Mouse (Mus musculus) megakaryocyte, embryonic 14.5 days (primary cell): ENCODE data around the gene Mcu. TPM values are rescaled to one million over a fixed set of nuclear protein-coding genes. Genes with fewer than 3 reads are reported as not detected.

Experiments
- H3K27me3 ChIP-seq: replicated peaks from 2 replicates; pipeline ENCODE3; 2012; ENCODE audit warnings: inconsistent platforms
- H3K36me3 ChIP-seq: replicated peaks from 2 replicates; pipeline ENCODE3; 2012; ENCODE audit warnings: low read length, inconsistent platforms, mixed read lengths
- H3K4me1 ChIP-seq: 2 replicates; pipeline ENCODE4 v1.6.1; 2012; ENCODE audit warnings: inconsistent platforms
- H3K4me3 ChIP-seq: replicated peaks from 2 replicates; pipeline ENCODE3; 2012; ENCODE audit warnings: moderate library complexity, mild to moderate bottlenecking, inconsistent platforms
- H3K9me3 ChIP-seq: 2 replicates; pipeline ENCODE4 v1.6.1; 2012; ENCODE audit warnings: inconsistent platforms
- FLI1 ChIP-seq: IDR thresholded peaks from 2 replicates; pipeline ENCODE4 v1.6.1; 2012; ENCODE audit warnings: low read length, inconsistent platforms, mixed read lengths
- GATA1 ChIP-seq: IDR thresholded peaks from 3 replicates; pipeline ENCODE4 v1.6.1; 2012; ENCODE audit warnings: mixed read lengths, low read length, inconsistent platforms, borderline replicate concordance
- polyA plus RNA-seq: library from polyadenylated mRNA; stranded (reverse); fragments of >175 nt; gene quantifications from 2 replicates; pipeline ENCODE4 v1.2.3, GENCODE M21; 2012; ENCODE audit warnings: low replicate concordance; ENCODE audit not compliant: insufficient read depth

Mcu gene
- polyA plus RNA-seq, 1 experiment = 38.7 TPM

DNA sequence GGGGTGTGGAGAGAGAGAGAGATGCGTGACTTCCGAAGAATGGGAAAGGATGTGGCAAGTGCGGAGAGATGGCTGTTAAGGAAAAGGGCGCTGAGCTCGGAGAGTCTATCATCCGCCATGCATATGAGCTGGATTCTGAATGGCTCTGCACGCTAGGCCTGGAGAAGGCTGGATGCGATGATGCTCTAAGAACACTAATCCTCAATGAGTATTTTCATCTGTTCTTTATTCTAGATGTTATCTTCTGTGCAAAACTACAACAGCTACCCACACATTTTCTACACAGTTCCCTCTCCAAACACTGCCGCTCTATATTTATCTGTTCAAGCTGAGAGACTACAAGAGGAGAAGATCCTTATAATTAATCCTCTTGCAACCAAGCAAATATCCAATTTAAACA, 25.9 kb downstream of the Mcu start:
- TF ChIP-seq FLI1 (no peak), GATA1 (no peak)
- Histone ChIP-seq H3K36me3 (peaks cover 76% of the 10 kb centered on the region), H3K4me3 (peak overlapping the region; percentile 75), H3K9me3 (no peaks in the 10 kb centered on the region), H3K27me3 (no peaks in the 10 kb centered on the region), H3K4me1 (peaks cover 98% of the 10 kb centered on the region)

DNA sequence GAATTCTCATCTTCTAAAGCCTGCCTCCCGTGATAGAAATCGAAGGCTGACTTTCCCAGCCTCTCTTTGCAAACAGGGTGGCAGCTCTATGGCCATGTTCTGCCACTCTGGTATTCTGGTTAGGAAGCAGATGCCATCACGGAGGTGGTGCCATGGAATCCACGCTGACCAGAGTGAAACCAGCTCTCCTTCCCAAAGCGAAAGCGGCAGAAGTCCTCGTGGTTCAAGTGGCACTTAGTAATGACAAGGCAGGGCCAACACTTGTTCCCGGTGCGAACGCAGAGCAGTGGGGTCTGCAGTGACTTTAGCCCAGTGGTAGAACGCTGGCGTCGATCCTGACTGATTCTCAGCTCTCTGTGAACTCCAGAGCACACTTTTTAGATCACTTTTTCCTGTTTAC, 26.6 kb downstream of the Mcu start:
- Histone ChIP-seq H3K4me1 (peaks cover 100% of the 10 kb centered on the region), H3K9me3 (no peaks in the 10 kb centered on the region), H3K27me3 (no peaks in the 10 kb centered on the region), H3K4me3 (peak overlapping the region; percentile 90), H3K36me3 (peaks cover 78% of the 10 kb centered on the region)
- TF ChIP-seq FLI1 (no peak), GATA1 (no peak)

DNA sequence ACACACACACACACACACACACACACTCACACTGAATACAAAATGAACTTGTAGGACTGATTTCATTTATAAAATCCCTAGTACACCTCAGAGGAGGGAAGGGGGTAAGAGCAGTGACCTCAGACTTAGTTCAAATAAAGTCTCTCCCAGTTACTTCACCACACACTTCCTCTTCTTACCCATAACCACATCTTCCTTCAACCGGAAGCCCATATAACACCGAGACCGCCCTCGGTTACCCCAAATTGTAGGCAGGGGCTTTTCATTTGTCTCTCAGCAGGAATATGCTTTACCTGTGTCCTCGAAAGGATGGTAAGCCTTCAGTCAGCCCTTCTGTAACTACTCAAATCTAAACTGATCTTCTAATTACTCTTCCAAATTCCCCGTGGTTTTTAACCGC, 27.1 kb downstream of the Mcu start:
- peaks cover 100% of the 10 kb centered on the region for H3K4me1 ChIP-seq
- TF ChIP-seq FLI1 = no peak
- no peak for TF ChIP-seq GATA1
- peak overlapping the region; percentile 90 for H3K4me3 ChIP-seq
- H3K36me3 ChIP-seq = peaks cover 76% of the 10 kb centered on the region
- no peaks in the 10 kb centered on the region for H3K9me3 ChIP-seq
- H3K27me3 ChIP-seq = no peaks in the 10 kb centered on the region

DNA sequence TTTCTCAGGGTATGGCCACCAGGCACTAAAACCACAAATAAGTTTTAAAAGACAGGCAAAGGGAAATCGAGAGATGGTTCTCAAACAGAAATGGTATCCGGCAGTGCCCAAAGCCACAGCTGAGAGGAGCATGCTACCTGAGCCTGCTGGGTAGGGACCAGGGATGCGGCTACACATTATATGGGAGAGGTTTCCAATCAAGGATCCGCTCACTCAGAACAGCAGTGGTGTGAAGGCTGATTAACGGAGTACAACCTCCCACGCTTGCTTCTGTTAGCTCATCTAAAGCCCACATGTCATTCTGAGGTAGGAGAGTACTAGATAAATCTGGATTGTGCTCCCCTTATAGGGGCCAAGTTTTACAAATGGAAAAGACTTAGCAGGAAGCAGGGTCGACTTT, 28.4 kb downstream of the Mcu start:
- TF ChIP-seq FLI1 (no peak), GATA1 (no peak)
- H3K4me3 ChIP-seq = peak overlapping the region; percentile 28
- peaks cover 100% of the 10 kb centered on the region for H3K4me1 ChIP-seq
- no peaks in the 10 kb centered on the region for H3K27me3 ChIP-seq
- no peaks in the 10 kb centered on the region for H3K9me3 ChIP-seq
- peaks cover 75% of the 10 kb centered on the region for H3K36me3 ChIP-seq

DNA sequence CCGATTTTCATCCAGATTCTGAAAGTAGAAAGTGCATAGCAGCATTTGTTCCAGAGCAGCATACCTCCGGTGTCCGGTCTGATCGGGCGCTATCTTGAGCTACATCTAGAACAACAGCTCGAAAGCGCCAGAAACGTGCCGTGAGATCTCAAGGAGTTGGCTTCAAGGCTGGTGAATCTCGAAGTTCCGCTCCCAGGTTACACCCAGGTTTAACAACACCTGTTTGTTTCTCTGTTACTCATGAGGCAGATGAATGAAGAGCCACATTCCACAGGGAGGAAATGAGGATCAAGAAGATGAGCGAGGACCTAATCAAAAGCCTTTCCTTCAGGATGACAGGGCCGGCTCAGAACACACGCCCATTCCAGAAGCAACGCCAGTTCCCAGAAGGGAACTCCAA, 29.7 kb downstream of the Mcu start:
- TF ChIP-seq FLI1 (no peak), GATA1 (no peak)
- no peaks in the 10 kb centered on the region for H3K9me3 ChIP-seq
- H3K36me3 ChIP-seq = peaks cover 73% of the 10 kb centered on the region
- H3K27me3 ChIP-seq = no peaks in the 10 kb centered on the region
- H3K4me3 ChIP-seq = no peak overlapping the region
- peaks cover 100% of the 10 kb centered on the region for H3K4me1 ChIP-seq

DNA sequence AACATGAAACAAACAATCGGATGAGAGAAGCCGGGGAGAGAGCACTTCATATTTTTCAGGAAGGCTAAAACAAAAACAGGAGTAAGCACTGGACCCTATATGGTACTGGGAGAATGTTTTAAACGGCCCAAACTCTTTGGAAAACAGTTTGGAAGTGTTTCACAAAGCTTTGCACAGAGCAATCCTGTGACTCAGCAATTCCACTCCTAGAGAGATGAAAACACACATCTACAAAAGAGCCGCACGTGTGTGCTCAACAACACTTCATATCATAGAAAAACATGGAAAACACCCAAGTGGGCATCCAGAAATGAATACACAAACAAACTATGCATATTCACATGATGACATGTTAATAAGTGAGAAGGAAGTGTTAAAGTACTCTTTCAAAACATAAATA, 30.9 kb downstream of the Mcu start:
- Histone ChIP-seq H3K9me3 (no peaks in the 10 kb centered on the region), H3K4me3 (no peak overlapping the region), H3K4me1 (peaks cover 100% of the 10 kb centered on the region), H3K27me3 (no peaks in the 10 kb centered on the region), H3K36me3 (peaks cover 79% of the 10 kb centered on the region)
- TF ChIP-seq GATA1 (no peak), FLI1 (no peak)

DNA sequence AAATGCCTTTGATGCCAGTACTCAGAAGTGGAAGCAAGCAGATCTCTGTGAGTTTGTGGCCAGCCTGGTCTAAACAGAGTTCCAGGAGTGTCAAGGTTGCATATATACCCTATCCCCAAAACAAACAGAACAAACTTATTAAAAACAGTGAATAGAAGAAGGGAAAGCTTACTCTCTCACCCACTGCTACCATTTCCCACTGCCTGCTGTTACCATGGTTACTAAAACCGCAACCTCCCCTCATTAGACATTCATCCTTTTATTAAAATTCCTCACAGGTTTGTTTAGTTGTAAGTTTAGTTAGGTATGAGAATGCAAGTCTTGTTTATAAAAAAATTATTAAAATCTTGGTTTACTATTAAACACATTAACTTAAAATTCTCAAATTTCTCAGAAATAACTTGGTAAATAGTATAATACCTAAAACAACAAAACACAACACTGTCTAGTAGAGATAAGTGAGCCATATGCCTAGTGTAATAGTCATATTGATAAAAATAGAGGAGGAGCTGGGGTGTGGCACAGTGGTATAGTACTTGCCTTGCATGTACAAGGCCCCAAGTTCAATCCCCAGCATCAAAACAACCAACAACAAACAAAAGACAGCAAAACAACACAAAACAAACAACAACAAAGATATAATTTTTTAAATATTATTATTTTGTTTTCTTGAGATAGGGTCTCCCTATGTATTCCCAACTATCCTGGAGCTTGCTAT, 34.5 kb downstream of the Mcu start:
- Histone ChIP-seq H3K4me1 (peaks cover 98% of the 10 kb centered on the region), H3K27me3 (no peaks in the 10 kb centered on the region), H3K9me3 (no peaks in the 10 kb centered on the region), H3K4me3 (no peak overlapping the region), H3K36me3 (peaks cover 51% of the 10 kb centered on the region)
- TF ChIP-seq FLI1 = no peak
- TF ChIP-seq GATA1 = no peak

DNA sequence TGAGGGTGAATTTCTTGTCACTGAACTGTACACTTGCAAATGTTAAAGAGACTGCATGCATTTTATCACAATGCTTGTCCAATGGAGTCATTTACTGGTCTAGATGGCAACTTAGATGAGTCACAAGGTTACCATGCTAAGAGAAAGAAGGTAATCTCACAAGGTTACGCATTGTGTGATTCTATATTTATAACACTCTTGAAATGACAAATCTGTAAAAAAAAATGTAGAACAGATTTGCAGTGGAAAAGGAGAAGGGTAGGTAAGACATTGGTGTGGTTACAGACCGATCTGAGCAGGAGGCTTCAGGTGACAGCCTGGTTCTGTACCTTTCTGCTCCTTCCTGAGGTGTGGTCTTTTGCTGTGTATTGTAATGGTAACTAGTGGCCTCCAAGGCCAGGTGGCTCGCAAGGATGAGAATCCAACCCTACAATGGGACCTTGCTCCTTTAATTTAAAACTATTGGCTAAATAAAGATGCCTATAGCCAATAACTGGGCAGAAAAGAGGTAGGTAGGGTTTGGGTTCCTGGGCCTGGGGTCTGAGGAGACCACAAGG, 35.8 kb downstream of the Mcu start:
- peaks cover 43% of the 10 kb centered on the region for H3K36me3 ChIP-seq
- no peaks in the 10 kb centered on the region for H3K27me3 ChIP-seq
- H3K9me3 ChIP-seq = no peaks in the 10 kb centered on the region
- no peak overlapping the region for H3K4me3 ChIP-seq
- TF ChIP-seq FLI1 = no peak
- TF ChIP-seq GATA1 = no peak
- H3K4me1 ChIP-seq = peaks cover 98% of the 10 kb centered on the region

DNA sequence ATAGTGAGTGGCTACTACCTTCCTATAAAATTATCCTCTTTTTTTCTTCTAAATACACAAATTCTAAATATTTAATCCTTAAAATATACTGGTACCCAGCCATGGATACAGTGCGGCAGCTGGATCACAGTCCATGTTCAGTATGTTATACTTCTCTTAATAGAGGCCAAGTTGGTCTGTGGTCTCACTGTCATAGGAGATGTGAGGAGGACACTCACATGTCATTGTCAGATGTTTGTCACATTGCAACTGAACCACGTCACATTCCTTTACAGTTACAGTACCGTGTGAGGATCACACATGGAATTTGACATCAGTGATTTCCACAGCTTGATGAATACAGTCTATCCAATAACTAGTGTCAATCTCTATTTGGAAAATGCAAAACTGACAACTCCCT, 36.8 kb downstream of the Mcu start:
- H3K27me3 ChIP-seq = no peaks in the 10 kb centered on the region
- no peaks in the 10 kb centered on the region for H3K9me3 ChIP-seq
- peaks cover 37% of the 10 kb centered on the region for H3K36me3 ChIP-seq
- H3K4me3 ChIP-seq = peak overlapping the region; percentile 85
- TF ChIP-seq GATA1 = no peak
- no peak for TF ChIP-seq FLI1
- peaks cover 98% of the 10 kb centered on the region for H3K4me1 ChIP-seq

DNA sequence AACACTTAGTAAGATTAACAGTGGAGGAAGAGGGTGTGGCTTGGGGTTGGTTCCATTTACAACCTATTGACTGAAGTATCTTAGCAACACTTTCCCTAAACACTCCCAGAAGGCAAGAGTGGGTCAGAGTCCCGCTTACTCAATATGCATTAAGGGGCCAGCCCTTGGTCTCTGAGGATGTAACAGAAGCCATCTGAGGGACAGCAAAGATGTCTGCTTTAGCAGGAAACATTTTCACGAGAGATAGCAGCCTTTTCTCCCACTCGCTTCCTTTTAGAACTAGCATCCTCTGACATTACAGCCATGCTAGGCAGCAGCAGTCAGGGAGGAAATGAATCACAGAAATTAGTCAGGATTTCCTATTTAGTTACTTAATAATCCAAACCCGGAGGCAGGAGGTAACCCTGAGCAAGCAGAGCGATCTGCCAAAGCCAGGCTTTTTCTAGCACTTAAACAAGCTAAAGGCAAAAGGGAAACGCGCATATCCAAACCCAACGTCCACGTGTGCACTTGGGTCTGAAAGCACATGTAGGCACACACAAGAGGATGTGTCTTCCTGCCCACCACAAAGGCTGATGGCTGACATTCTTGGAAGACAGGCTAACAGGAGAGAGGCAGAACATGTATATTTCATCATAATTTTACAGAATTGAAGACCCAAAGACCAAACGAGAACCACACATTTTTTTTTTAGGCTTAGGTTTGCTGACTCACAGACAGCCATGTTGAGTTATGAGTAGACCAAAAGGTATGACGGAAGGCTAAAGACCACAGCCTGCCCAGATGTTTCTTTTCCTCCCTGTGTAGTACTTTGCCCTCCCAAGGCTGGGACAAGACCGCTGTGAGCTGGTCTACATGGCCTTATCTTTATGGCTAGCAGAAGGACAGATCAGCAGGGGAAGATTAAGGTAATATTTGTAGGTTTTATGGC, 38.4 kb downstream of the Mcu start:
- H3K27me3 ChIP-seq = no peaks in the 10 kb centered on the region
- no peaks in the 10 kb centered on the region for H3K9me3 ChIP-seq
- peak; percentile 86; the same call in 1 of the 2 replicates for TF ChIP-seq FLI1
- peak; percentile 90 for TF ChIP-seq GATA1
- peak overlapping the region; percentile 91 for H3K4me3 ChIP-seq
- H3K4me1 ChIP-seq = peaks cover 98% of the 10 kb centered on the region
- H3K36me3 ChIP-seq = peaks cover 32% of the 10 kb centered on the region
